Mouse (Mus musculus): ENCODE data around the gene Ccl9.

- no peak for TF ChIP-seq GATA1 (IDR thresholded peaks at IDR 0.05; ENCODE audit: low read length)
- TF ChIP-seq TAL1 (IDR thresholded peaks at IDR 0.05; ENCODE audit: low read length): no peak
Measured at GRCm38 (mm10) chr11:83598991-83599390, 20.6 kb upstream of the Ccl9 start.

Measured in erythroblast, embryonic 14.5 days (primary cell).